Mouse (Mus musculus) spleen, adult 2 months (tissue): ENCODE measurements around the gene Pla2g2f.

Source experiments
- CTCF ChIP-seq: fragments of 200-500 bp; IDR thresholded peaks from 2 replicates; pipeline ENCODE4 v1.5.1; 2011; ENCODE audit warnings: mild to moderate bottlenecking, inconsistent platforms; ENCODE audit not compliant: insufficient read depth, insufficient read length, insufficient replicate concordance; ENCODE audit errors: extremely low read depth
- POLR2A ChIP-seq: fragments of 200-500 bp; IDR thresholded peaks from 2 replicates; pipeline ENCODE4 v1.6.1; 2011; ENCODE audit warnings: low read depth, low read length, inconsistent platforms

- TF ChIP-seq POLR2A (no peak), CTCF (no peak)
Measured at GRCm38 (mm10) chr4:138800134-138800744, 42.8 kb upstream of the Pla2g2f start.
